Mouse (Mus musculus) testis, adult 10 weeks (tissue): ENCODE measurements around the gene Sh3bp5. TPM values are rescaled to one million over a fixed set of nuclear protein-coding genes. Genes with fewer than 3 reads are reported as not detected.

Experiments used
- polyA plus RNA-seq: library from polyadenylated mRNA; stranded (reverse); fragments of 350-450 nt; fragmentation: Illumina TruSeq; extraction: RNeasy Lipid Tissue Mini Kit (QIAGEN cat#74804); gene quantifications from one replicate; pipeline ENCODE4 v1.2.3, GENCODE M21; 2014; ENCODE audit warnings: low read depth, low replicate concordance

Gene Sh3bp5
- polyA plus RNA-seq: 18.7 TPM

GRCm38 (mm10) chr14:31435930-31436693 is at the start of gene Sh3bp5:
Sh3bp5 (minus strand) TSS chr14:31436078.

GRCm38 (mm10) chr14:31336369-31337155 is 99.3 kb downstream of the Sh3bp5 start, which contains the start of gene Capn7:
Capn7 (plus strand) TSS chr14:31336638.

GRCm38 (mm10) chr14:31323849-31324792 is 111.8 kb downstream of the Sh3bp5 start, which contains the start of gene Dnah1:
Dnah1 (minus strand) TSS chr14:31323896.

Other genes starting within 250 kb of the Sh3bp5 start
- gene Tnnc1, start 227.8 kb downstream of the Sh3bp5 start, polyA plus RNA-seq: not detected
- gene Nisch, start 219.1 kb downstream of the Sh3bp5 start, polyA plus RNA-seq: 17.5 TPM
- 0.13 TPM for gene Sema3g, start 218.2 kb downstream of the Sh3bp5 start, polyA plus RNA-seq
- gene Phf7, start 184.8 kb downstream of the Sh3bp5 start, polyA plus RNA-seq: 2,709 TPM
- gene Bap1, start 184.6 kb downstream of the Sh3bp5 start, polyA plus RNA-seq: 17.6 TPM
- 11.2 TPM for gene Dnah1, start 112.2 kb downstream of the Sh3bp5 start, polyA plus RNA-seq
- gene Capn7, start 99.4 kb downstream of the Sh3bp5 start, polyA plus RNA-seq: 40.3 TPM
- gene Eaf1, start 58.3 kb upstream of the Sh3bp5 start, polyA plus RNA-seq: 16.8 TPM
- 154 TPM for gene Mettl6, start 59.0 kb upstream of the Sh3bp5 start, polyA plus RNA-seq
- 10.3 TPM for gene Colq, start 155.3 kb upstream of the Sh3bp5 start, polyA plus RNA-seq
- gene Gm49387, start 204.8 kb upstream of the Sh3bp5 start, polyA plus RNA-seq: not detected
- gene Btd, start 204.9 kb upstream of the Sh3bp5 start, polyA plus RNA-seq: 1.1 TPM
- gene Hacl1, start 205.2 kb upstream of the Sh3bp5 start, polyA plus RNA-seq: 13.1 TPM